Mouse (Mus musculus) MEL (cell line): Measurements from ENCODE around the gene Pom121.

ENCODE experiments used
- CTCF ChIP-seq, 3 experiments: IDR thresholded peaks in 2 of 3; conservative IDR thresholded peaks in 1 of 3; 2 replicates each; pipeline ENCODE4 v1.5.1; 2011 to 2012; ENCODE audit warnings: low read length in 3 of 3, low read depth in 2 of 3, mild to moderate bottlenecking in 2 of 3, improper control_type of control experiment in 1 of 3, inconsistent platforms in 1 of 3, mixed read lengths in 1 of 3, moderate library complexity in 1 of 3; ENCODE audit not compliant: control insufficient read depth in 1 of 3, insufficient read depth in 1 of 3, poor library complexity in 1 of 3, severe bottlenecking in 1 of 3
- GABPA ChIP-seq: IDR thresholded peaks from 2 replicates; pipeline ENCODE4 v1.6.1; 2012; ENCODE audit warnings: low read depth, mild to moderate bottlenecking, inconsistent platforms, low read length, improper control_type of control experiment, moderate library complexity
- GATA1 ChIP-seq: IDR thresholded peaks from 2 replicates; pipeline ENCODE4 v1.6.1; 2011; ENCODE audit warnings: low read depth, low read length, improper control_type of control experiment
- KAT2A ChIP-seq: conservative IDR thresholded peaks from 2 replicates; pipeline ENCODE4 v1.6.1; 2012; ENCODE audit warnings: low read depth, low read length, improper control_type of control experiment, inconsistent platforms
- MAX ChIP-seq: IDR thresholded peaks from 2 replicates; pipeline ENCODE4 v1.6.1; 2011; ENCODE audit warnings: low read length, improper control_type of control experiment
- POLR2A ChIP-seq, 2 experiments: IDR thresholded peaks; 2 replicates each; pipeline ENCODE4 v1.6.1; 2011 to 2012; ENCODE audit warnings: low read length in 2 of 2, mild to moderate bottlenecking in 2 of 2, control low read depth in 1 of 2, improper control_type of control experiment in 1 of 2, low read depth in 1 of 2, moderate library complexity in 1 of 2; ENCODE audit not compliant: control insufficient read depth in 1 of 2, insufficient read depth in 1 of 2, poor library complexity in 1 of 2
- POLR2AphosphoS2 ChIP-seq: IDR thresholded peaks from 2 replicates; pipeline ENCODE4 v1.6.1; 2011; ENCODE audit warnings: low read length, improper control_type of control experiment
- SIN3A ChIP-seq: IDR thresholded peaks from 2 replicates; pipeline ENCODE4 v1.6.1; 2012; ENCODE audit warnings: low read length, improper control_type of control experiment, inconsistent platforms
- SMC3 ChIP-seq: IDR thresholded peaks from 2 replicates; pipeline ENCODE4 v1.6.1; 2011; ENCODE audit warnings: low read depth, low read length, improper control_type of control experiment
- TCF12 ChIP-seq: IDR thresholded peaks from 2 replicates; pipeline ENCODE4 v1.6.1; 2014; ENCODE audit warnings: low read depth, mild to moderate bottlenecking, inconsistent platforms, low read length, improper control_type of control experiment, moderate library complexity
- UBTF ChIP-seq: IDR thresholded peaks from 2 replicates; pipeline ENCODE4 v1.6.1; 2012; ENCODE audit warnings: low read depth, mild to moderate bottlenecking, inconsistent platforms, low read length, improper control_type of control experiment, moderate library complexity, borderline replicate concordance; ENCODE audit not compliant: insufficient read depth
- ZC3H11A ChIP-seq: IDR thresholded peaks from 2 replicates; pipeline ENCODE4 v1.6.1; 2012; ENCODE audit warnings: low read depth, mild to moderate bottlenecking, inconsistent platforms, low read length, improper control_type of control experiment

DNA sequence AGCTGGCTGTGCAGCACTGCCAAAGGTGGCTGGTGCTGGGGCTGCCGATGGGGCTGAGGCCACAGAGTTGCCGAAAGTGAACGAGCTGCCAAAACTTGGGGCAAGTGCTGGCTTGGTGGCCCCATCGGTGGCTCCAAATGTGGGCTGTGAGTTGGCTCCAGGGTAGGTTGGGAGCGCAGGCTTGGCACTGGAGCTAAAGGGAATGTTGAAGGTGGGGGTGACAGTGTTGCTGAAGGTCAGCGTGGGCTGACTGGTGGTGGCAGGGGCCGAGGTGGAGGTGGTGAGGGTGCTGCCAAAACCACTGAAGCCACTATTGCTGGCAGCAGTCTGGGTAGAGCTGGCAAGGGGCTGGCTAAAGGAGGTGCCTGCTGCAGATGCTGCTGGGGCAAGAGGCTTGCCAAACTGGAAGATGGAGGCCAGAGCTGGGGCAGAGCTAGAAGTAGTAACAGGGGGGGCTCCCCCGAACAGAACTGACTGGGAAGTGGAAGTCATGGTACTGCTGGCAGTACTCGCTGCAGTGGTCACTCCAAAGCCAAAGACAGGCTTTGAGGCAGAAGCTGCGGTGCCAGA, 12.9 kb downstream of the Pom121 start:
- TF ChIP-seq SIN3A: no peak
- no peak for TF ChIP-seq CTCF (IDR thresholded peaks at IDR 0.05 in 2 of 3, conservative IDR thresholded peaks at IDR 0.05 in 1 of 3; ENCODE audit: control insufficient read depth in 1 of 3, insufficient read depth in 1 of 3, low read depth in 2 of 3, low read length in 3 of 3, poor library complexity in 1 of 3, severe bottlenecking in 1 of 3)
- no peak for TF ChIP-seq MAX
- no peak for TF ChIP-seq GATA1
- no peak for TF ChIP-seq TCF12
- TF ChIP-seq ZC3H11A: no peak
- TF ChIP-seq SMC3: no peak
- TF ChIP-seq POLR2A (IDR thresholded peaks at IDR 0.05; ENCODE audit: control insufficient read depth in 1 of 2, insufficient read depth in 1 of 2, low read depth in 1 of 2, low read length in 2 of 2, poor library complexity in 1 of 2): no peak
- TF ChIP-seq POLR2AphosphoS2: no peak
- TF ChIP-seq UBTF: no peak
- no peak for TF ChIP-seq KAT2A
- no peak for TF ChIP-seq GABPA
